Mouse (Mus musculus): ENCODE data around the gene Plxna3.

GRCm38 (mm10) chrX:74282395-74283091, 46.3 kb upstream of the Plxna3 start:
- TF ChIP-seq CTCF (IDR thresholded peaks at IDR 0.05; ENCODE audit: borderline replicate concordance, extremely low read depth, insufficient read depth, insufficient read length) = no peak
- peak; percentile 63; the same call in 1 of the 2 replicates for TF ChIP-seq POLR2A (IDR thresholded peaks at IDR 0.05; ENCODE audit: borderline replicate concordance, extremely low read depth, insufficient read depth, insufficient read length, poor library complexity, severe bottlenecking)

Data from brain, embryonic 14.5 days (tissue).